Mouse (Mus musculus) forelimb bud, embryonic 11.5 days (tissue): ENCODE measurements at regions not wholly inside any gene's neighbourhood (a gene's known extent, or its start where the extent isn't known, plus 50 kb on each side); places are given as distances from the start of the nearest gene placed in this dataset.

Experiments used
- DNase-seq: peaks from one replicate; pipeline ENCODE4 v3.0.0-alpha.2; 2012; ENCODE audit warnings: low read depth, low spot score

- no peak for DNase-seq
These were observed 235.6 kb upstream of the Stt3b start for GRCm38 (mm10) chr9:115545792-115546191.

- no peak for DNase-seq
These were observed 237.6 kb upstream of the Stt3b start for GRCm38 (mm10) chr9:115547625-115548325.

- no peak for DNase-seq
These were observed 238.6 kb upstream of the Stt3b start for GRCm38 (mm10) chr9:115548722-115549349.

GRCm38 (mm10) chr9:115551080-115551479, 240.9 kb upstream of the Stt3b start:
- DNase-seq = no peak

- no peak for DNase-seq
These were observed 241.3 kb upstream of the Stt3b start for GRCm38 (mm10) chr9:115551501-115551900.

- no peak for DNase-seq
These were observed 247.9 kb upstream of the Stt3b start for GRCm38 (mm10) chr9:115558131-115558530.

GRCm38 (mm10) chr9:115559521-115559920, 249.3 kb upstream of the Stt3b start:
- DNase-seq = no peak

- DNase-seq = no peak
These were observed 251.0 kb upstream of the Stt3b start for GRCm38 (mm10) chr9:115561207-115561606.

- peak; percentile 73 for DNase-seq
These were observed 252.6 kb upstream of the Stt3b start for GRCm38 (mm10) chr9:115562783-115563182.

- no peak for DNase-seq
These were observed 254.1 kb upstream of the Stt3b start for GRCm38 (mm10) chr9:115564366-115564765.

GRCm38 (mm10) chr9:115568693-115569334, 258.6 kb upstream of the Stt3b start:
- DNase-seq = no peak

- no peak for DNase-seq
These were observed 260.8 kb upstream of the Stt3b start for GRCm38 (mm10) chr9:115570998-115571397.

GRCm38 (mm10) chr9:115581116-115581515, 270.9 kb upstream of the Stt3b start:
- DNase-seq = peak; percentile 46

- no peak for DNase-seq
These were observed 273.3 kb upstream of the Stt3b start for GRCm38 (mm10) chr9:115583548-115583947.

GRCm38 (mm10) chr9:115584874-115585273, 274.7 kb upstream of the Stt3b start:
- no peak for DNase-seq

GRCm38 (mm10) chr9:115592466-115592865, 282.2 kb upstream of the Stt3b start:
- DNase-seq = no peak

- no peak for DNase-seq
These were observed 290.0 kb upstream of the Stt3b start for GRCm38 (mm10) chr9:115600228-115600627.

GRCm38 (mm10) chr9:115600826-115601225, 290.6 kb upstream of the Stt3b start:
- DNase-seq = no peak

GRCm38 (mm10) chr9:115602772-115603171, 292.6 kb upstream of the Stt3b start:
- no peak for DNase-seq

GRCm38 (mm10) chr9:115604450-115604849, 294.2 kb upstream of the Stt3b start:
- DNase-seq = no peak

- no peak for DNase-seq
These were observed 294.9 kb upstream of the Stt3b start for GRCm38 (mm10) chr9:115604968-115605682.

GRCm38 (mm10) chr9:115607961-115608360, 297.7 kb upstream of the Stt3b start:
- DNase-seq = no peak
